Mouse (Mus musculus): ENCODE measurements around the gene Scamp4.
A peak's percentile ranks its signal among the peaks of the same experiment; 100 is the strongest.
"Not testable (repeated sequence)": the region's sequence is repeated elsewhere in the genome, so short reads cannot be mapped to it uniquely, and the experiment has no call there.

Gene Scamp4

GRCm38 (mm10) chr10:80578131-80578750, 24.4 kb upstream of the Scamp4 start:
- no peak for DNase-seq (ENCODE audit: low spot score)

DNA sequence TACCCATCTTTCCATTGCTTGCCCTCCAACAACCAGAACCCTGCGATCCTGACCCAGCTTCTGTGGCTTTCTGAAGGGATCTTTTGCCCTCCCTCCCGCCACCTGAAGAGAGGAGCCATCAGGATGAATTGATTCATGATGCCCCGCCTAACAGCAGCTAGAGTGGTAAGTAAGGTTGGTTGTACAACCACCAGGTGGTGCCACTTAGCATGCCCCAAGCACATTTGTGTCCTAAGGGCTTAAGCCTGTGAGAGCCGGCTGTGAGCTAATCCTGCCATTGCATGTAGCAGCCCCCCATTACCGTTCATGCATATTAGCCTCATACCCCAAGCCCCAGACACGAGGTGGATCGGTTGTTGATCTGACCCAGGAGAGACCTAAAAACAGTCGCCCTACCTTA, 23.8 kb upstream of the Scamp4 start:
- DNase-seq (ENCODE audit: low spot score): no peak

- DNase-seq (ENCODE audit: low spot score): no peak
These were observed 19.6 kb upstream of the Scamp4 start for GRCm38 (mm10) chr10:80583047-80583446.

DNA sequence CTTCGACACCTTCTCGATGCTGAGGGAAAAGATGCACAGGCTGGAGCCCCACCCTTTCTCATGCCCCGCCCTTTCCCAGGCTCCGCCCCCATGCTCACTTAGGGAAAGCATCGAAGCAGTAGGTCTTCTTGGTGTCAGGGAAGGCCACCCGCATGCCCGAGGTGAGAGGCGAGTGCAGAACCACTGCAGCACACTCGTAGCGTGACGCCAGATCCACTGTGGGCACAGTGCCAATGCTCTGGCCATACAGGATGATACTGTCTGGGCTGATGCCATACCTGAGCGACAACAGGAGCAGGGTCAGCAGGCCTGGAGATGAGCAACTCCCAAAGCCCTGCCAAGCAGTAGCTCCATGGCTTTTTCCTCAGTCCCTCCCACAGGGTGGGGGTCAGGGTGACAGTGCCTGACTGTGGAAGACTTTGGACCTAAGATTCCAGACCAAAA, 18.6 kb upstream of the Scamp4 start:
- DNase-seq (ENCODE audit: low spot score): no peak

GRCm38 (mm10) chr10:80584642-80585552, 17.8 kb upstream of the Scamp4 start:
- no peak for DNase-seq (ENCODE audit: low spot score)

GRCm38 (mm10) chr10:80585581-80585980, 17.1 kb upstream of the Scamp4 start:
- no peak for DNase-seq (ENCODE audit: low spot score)

- no peak for DNase-seq (ENCODE audit: low spot score)
These were observed 16.0 kb upstream of the Scamp4 start for GRCm38 (mm10) chr10:80586407-80587304.

- no peak for DNase-seq (ENCODE audit: low spot score)
These were observed 15.4 kb upstream of the Scamp4 start for GRCm38 (mm10) chr10:80587305-80587657.

DNA sequence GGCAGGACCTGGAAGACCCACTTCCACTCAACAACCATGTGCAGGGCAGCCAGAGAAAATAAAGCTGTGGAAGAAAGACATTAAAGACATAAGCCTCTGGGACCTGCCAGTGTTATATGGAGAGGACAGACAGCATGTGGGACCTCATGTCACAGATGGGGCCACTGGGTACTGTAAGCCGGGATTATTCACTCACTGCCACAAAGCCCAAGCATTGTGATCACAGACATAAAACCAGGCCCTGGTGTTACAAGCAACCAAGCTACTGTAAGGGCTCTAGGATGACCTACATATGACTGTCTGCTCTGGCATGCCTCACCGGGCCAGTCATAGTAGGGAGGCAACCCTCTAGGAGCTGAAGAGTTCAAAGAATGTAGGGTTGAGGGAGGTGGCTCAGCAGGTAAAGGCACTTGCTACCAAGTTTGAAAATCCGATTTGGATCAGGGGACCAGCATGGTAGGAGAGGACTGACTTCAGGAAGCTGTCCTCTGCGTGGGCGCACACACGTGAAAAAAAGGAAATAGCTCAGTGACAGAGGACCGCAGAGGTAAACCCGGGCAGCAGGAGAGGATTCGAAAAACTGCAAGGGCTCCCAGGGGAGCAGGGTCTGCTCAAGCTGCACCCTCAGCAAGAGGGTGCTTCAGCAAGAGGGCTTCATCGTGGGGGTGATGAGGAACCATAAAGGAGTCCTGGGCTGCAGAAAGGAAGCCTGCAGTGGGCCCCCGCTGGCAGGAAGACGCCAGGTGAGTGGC, 13.4 kb upstream of the Scamp4 start:
- DNase-seq (ENCODE audit: low spot score): no peak

DNA sequence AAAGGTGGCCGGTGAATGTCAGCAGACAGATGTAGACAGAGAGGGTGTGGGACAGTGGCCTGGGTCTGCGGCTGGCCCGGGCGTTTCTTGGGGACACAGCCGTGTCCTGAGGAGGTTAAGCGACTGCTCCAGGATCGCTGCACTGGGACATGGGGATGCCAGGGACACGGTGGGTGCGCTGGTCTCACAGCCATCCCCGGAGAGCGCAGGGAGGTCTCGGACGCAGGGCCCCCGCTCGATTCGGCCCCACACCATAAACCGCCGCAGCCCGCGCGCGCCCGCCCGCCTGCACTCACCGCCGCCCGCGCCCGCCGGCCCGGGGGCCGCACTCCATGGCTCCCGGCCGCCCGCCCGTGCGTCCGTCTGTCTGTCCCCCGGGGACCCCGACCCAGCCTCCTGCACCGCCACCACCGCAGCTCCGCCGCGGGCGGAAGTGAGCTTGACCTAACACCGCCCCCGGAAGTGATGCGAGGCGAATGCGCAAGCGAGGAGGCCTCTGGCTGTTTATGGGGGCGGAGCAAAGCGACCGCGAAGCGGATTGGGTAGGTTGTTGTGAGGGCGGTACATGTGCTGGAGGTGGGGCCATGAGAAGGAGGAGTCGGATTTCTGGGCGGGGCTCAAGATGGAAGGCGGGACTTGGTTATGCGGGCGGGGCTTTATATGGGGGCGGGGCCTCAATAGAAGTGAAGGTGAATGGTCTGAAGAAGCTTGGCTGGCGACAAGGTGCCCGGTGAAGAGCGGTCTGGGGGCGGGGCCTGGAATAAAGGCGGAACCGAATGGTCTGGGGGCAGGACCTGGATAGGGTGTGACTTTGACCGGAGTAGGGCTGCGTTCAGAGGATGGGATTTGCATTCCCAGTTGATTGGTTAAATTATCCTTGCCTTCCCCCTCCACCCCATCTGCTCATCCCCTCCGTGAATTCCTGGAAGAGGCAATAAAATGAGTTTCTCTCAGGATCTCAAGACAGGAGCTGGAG, 12.5 kb upstream of the Scamp4 start, which contains the start of gene Abhd17a:
TSS of gene Abhd17a (minus strand) at position 463 of the 976 bp plus-strand sequence.
- peak; percentile 89 for DNase-seq (ENCODE audit: low spot score)

DNA sequence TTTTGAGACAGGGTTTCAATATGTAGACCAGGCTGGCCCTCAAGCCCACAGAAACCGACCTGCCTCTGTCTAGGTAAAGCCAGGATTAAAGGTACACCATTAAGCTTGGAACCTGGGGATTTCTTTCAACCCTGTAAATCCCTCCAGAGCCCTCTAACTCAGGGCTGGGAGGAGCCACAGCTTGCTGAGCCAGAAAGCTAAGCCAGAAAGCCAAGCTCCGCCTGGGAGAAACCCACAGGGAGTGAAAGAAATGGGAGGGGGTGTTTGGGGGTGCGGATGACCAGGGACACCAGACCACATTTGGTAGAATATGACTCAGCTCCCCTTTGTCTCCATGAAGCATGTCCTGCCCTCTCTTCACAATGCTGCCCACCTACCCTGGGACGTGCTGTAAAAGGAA, 6.4 kb upstream of the Scamp4 start:
- DNase-seq (ENCODE audit: low spot score): no peak

GRCm38 (mm10) chr10:80603364-80603763, 692 bp downstream of the Scamp4 start:
- DNase-seq (ENCODE audit: low spot score): no peak

DNA sequence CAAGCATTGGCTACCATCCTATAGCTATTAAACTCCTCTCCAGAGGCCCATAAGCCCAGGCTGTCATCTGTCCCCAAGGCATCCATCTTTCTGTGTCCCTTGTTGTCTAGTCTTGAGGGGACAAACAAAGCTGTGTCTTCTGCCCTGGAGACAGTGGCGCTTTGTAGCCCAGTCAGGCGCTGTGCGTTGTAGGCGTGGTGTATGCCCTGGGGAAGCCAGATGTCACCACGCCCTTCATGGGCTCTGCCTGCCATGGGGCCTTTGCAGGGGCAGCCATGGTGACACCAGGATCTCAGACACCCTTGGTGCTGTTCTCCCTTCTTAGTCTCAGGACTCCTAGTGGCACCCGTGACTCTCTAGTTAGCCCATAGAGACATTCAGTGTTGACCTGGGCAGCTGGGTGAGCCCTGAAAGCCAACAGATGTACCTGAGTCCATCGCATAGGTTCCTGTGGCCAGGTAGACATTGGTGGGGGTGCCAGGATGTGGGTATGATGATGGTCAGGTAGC, 1.4 kb downstream of the Scamp4 start:
- no peak for DNase-seq (ENCODE audit: low spot score)

GRCm38 (mm10) chr10:80604988-80605387, 2.3 kb downstream of the Scamp4 start:
- DNase-seq (ENCODE audit: low spot score): no peak

- DNase-seq (ENCODE audit: low spot score): not testable (repeated sequence)
These were observed 3.0 kb downstream of the Scamp4 start, which contains the start of gene Gm49322 for GRCm38 (mm10) chr10:80605721-80606120. Gm49322 (plus strand) TSS chr10:80606021.

DNA sequence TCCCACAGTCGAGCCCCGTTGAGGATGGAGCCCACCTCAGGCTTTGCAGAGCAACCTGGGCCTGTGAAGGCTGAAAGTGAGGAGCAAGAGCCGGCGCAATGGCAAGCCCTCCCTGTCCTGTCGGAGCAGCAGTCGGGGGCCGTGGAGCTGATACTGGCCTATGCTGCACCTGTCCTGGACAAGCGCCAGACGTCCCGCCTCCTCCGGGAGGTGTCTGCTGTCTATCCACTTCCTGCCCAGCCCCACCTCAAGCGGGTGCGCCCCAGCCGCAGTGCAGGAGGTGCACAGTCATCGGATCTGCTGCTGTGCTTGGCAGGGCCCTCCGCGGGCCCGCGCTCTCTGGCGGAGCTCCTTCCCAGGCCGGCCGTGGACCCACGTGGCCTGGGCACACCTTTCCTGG, 3.6 kb downstream of the Scamp4 start:
- DNase-seq (ENCODE audit: low spot score): no peak

DNA sequence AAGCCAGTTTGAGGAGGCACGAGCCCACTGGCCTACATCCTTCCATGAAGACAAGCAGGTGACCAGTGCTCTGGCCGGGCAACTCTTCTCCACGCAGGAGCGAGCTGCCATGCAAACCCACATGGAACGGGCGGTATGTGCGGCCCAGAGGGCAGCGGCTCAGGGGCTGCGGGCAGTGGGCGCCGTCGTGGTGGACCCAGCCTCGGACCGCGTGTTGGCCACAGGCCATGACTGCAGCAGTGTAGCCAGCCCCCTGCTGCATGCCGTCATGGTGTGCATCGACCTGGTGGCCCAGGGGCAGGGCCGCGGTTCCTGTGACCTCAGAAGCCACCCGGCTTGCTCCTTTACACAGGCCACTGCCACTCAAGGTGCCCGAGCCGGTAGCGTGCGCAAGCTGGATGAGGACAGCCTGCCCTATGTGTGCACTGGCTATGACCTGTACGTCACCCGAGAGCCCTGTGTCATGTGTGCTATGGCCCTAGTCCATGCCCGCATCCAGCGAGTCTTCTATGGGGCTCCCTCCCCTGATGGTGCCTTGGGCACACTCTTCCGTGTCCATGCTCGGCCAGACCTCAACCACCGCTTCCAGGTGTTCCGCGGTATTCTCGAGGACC, 4.2 kb downstream of the Scamp4 start:
- no peak for DNase-seq (ENCODE audit: low spot score)

GRCm38 (mm10) chr10:80608435-80608834, 5.8 kb downstream of the Scamp4 start:
- no peak for DNase-seq (ENCODE audit: low spot score)

GRCm38 (mm10) chr10:80609269-80609924, 6.7 kb downstream of the Scamp4 start:
- DNase-seq (ENCODE audit: low spot score): no peak

All from urinary bladder, postnatal 10 days (tissue).